Mouse (Mus musculus) spleen, postnatal 4 days (tissue): ENCODE results near the gene Osgin1.

ENCODE experiments used
- DNase-seq, 2 experiments: peaks; one replicate each; pipeline ENCODE4 v3.0.0; 2022; ENCODE audit warnings: low spot score in 2 of 2

Osgin1 gene

DNA sequence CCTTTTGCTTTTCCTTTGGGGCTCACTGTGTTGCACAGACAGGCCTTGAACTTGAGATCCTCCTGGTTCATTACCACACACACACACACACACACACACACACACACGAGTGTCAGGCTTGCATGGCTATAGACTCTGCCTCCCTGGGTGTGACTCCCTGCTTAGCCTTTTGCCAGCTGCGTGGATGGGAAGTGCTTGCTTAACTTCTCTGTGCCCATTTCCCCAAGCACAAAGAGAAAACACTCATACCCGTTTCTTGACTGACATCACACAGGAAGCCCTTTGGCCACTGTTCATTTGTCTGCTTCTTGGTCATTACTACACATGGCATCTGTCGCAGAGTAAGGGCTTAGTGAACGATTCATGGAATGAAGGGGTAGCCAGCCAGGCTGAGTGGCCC lies 8.1 kb downstream of the Osgin1 start:
- DNase-seq: no peak

DNA sequence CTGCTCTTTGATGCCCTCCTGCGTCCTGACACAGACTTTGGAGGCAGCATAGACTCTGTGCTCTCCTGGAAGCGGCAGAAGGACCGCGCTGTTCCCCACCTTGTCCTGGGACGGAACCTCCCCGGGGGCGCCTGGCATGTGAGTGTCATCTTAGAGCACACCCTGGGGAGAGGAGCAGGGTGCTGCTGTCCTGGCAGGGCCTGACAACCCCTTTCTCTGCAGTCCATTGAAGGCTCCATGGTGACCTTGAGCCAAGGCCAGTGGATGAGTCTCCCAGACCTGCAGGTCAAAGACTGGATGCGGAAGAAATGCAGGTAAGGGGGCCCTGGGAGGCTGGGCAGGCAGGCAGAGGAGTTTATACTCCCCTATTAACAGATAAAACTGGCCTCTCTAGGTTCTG lies 9.0 kb downstream of the Osgin1 start:
- no peak for DNase-seq

DNA sequence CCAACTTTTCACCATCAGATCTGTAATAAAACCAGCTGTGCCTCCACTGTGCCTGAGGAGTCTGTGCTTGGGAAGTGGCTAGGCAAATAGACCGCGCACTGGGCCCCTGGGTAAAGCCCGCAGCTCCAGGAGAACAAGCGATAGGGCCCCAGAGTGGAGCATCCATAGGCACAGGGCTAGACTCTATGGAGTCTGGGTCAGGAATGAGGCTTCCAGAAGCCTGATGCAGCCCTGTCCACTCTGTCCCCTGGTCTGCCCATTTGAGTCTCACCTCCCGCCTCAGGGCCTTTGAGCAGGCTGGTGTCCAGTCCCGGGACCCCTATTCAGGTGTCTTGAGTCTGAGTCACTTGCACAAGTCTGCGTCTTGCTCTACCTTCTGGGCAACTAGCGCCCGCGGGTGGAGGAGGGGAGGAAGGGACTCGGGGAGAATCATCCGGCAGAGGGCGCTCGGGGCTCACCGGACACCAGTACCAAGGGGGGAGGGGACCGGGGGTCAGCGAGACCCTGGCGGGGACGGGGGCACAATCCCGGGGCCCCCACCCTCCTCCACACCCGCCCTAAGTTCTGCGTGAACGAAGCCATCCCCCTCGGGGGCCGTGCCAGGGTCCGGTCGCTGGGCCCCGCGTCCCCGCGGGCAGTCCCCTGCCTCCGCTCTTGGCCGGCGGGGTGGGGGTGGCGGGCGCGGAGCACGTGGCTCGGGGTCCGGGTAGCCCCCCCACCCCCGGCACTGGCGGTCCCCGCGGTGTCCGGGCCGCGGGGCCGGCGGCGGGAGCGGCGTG lies 12.5 kb downstream of the Osgin1 start, which contains the start of gene Necab2:
TSS of gene Necab2 (plus strand) at position 509 of the 779 bp plus-strand sequence.
- peak; percentile 74 to 91 for DNase-seq

DNA sequence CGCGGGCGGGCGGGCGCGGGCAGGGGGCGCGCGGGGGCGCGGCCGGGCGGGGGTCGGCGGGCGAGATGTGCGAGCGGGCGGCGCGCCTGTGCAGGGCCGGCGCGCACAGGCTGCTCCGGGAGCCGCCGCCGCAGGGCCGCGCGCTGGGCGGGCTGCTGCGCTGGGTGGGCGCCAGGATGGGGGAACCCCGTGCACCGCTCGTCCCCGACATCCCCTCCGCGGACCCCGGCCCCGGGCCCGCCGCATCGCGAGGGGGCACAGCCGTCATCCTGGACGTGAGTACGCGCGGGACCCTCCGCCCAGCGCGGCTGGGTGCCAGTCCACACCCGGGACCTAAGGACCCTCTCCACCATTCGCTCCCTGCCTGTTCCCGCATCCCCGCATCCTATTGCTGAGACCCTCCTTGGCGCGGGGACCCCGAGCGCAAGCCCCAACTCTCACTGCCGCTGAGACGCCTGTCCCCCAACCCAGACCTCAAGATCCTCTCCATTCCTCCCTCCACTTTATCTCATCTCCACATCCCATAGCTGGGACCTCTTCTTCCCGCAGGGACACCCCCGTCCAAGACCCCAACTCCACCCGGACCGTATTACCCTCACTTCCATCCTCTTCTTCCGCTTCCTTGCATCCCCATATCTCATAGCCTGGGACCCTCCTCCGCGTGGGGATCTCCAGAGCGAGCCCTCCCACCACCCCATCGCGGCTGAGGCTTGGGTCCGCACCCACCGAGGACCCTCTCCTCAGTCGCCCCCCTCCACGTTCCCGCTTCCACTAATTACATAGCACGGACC lies 13.3 kb downstream of the Osgin1 start:
- DNase-seq: no peak

DNA sequence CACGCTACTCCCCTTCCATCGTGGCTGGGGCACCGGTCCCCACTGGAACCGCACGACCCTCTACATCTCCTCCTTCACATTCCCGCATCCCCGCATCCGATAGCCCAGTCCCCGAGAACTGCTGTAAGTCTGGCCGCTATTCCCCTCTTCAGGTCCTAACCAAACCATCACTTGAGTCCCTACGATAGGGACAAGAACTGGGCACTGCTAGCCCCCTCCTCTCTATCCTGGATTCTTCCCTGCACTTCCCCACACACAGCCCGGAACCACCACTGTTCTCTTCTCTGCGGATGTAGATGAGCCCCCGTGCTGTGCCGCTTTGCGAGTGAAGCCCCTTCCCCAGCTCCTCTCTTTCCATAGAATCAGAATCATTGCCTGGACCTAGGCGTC lies 13.9 kb downstream of the Osgin1 start:
- no peak for DNase-seq

- DNase-seq: no peak
Observed at GRCm38 (mm10) chr8:119449627-119450026, 15.7 kb downstream of the Osgin1 start.

DNA sequence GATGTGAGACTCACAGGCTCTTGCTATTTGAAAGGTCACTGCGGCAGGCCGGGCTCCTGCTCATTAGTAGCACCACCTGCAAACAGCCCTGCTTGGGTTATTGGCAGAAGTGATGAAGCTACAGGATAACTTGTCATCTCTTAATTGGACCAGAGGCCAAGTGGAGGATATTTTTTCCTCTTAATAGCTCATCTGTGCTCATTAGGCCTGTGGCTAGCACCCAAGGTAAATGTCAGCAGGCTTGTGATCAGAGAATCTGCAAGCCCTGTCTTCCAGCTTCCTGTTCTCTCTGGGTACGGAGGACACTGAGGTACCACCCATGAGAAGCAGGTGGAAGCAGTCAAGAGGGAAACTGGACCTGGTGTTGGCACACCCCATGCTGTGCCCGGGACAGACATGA lies 17.2 kb downstream of the Osgin1 start:
- DNase-seq: no peak

DNA sequence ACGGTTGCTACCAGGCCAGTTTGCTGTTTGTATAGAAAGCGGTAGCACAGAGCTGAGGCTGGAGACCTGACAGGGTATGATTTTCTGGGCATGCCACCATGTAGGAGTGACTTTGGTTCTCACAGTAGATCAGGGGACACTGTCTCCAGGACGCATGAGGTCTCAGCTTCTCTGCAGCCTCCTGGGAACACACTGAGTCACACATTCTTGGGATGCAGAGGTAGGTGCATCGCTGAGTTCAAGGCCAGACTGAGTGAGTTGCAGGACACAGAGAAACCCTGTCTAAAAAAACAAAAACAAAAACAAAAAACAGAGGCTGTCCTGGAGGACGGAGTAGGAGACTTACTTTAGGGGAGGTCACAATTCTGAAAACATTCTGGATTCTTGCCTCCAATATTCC lies 19.0 kb downstream of the Osgin1 start:
- no peak for DNase-seq

DNA sequence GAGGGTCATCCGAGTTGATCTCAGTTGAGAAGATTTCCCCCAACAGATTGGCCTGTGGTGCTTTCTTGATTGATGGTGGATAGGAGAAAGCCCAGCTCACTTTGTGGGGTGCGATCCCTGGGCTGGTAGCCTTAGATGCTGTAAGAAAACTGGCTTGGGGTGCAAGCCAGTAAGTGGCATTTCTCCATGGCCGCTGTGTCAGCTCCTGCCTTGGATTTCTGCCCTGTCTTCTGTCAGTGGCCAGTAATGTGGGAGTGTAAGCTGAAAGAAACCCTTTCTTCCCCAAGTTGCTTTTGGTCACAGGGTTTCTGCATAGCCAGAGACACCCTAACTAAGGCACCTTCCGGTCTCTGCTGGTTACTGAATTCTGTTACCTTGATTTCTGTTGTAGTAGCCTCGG lies 22.1 kb downstream of the Osgin1 start:
- no peak for DNase-seq

- no peak for DNase-seq
Observed at GRCm38 (mm10) chr8:119459724-119460123, 25.8 kb downstream of the Osgin1 start.

- no peak for DNase-seq
Observed at GRCm38 (mm10) chr8:119461356-119461755, 27.4 kb downstream of the Osgin1 start.

GRCm38 (mm10) chr8:119463709-119464108 lies 29.8 kb downstream of the Osgin1 start:
- no peak for DNase-seq

DNA sequence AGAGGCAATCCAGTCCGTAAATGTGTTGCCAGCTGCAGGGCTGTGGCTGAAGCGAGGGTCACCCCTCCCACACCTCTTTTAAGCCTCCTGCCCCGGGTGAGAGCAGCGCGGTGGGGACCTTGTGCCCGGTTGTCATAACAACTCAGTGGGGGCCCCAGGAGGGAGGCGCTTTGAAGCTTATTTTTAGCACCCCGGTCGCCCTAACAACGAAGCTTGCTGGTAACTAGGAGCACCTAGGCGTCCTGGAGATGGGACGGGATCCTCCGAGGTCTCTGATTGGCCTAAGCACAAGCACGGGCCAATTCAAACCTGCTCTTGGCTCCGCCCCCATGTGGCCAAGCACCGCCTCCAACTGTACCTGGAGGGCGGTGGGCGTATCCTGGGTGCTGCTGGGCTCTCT lies 32.2 kb downstream of the Osgin1 start:
- DNase-seq: no peak

DNA sequence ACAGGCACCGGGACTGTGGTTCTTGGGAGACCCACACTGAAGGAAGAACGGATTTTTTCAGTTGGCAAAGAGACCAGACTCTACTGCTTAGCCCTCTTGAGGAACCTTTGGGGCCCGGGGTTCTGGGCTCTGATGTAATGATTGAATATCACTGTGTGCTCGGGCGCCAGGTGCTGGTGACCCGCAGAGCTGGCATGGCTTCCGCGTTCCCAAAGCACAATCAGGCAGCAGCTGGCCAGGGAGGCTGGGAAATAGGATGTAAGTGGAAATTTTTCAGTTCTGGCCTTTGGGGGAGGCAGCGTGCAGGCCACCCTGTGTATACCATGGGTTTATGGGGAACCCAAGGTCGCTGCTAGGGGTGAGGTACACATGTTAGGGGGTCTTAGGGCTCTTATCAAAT lies 32.9 kb downstream of the Osgin1 start:
- no peak for DNase-seq

- DNase-seq: no peak
Observed at GRCm38 (mm10) chr8:119468091-119468490, 34.2 kb downstream of the Osgin1 start.

DNA sequence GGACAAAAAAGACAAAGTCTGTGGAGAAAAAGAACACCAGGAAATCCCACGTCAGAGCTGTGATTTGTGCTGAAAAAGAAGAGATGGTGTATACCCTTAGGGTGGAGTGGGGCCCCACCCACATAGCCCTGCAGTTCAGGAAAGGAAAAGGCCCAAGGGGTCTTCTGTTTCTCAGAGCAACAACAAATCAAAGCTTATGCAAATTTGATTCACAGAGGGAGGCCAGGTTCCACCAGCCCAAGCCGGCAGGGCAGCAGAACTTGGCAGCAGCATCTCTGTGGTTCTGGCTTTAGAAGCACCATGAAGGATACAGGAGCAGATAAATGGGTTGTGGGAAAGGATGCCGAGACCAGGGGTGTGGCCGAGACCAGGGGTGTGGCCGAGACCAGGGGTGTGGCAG lies 44.8 kb downstream of the Osgin1 start:
- DNase-seq: no peak

DNA sequence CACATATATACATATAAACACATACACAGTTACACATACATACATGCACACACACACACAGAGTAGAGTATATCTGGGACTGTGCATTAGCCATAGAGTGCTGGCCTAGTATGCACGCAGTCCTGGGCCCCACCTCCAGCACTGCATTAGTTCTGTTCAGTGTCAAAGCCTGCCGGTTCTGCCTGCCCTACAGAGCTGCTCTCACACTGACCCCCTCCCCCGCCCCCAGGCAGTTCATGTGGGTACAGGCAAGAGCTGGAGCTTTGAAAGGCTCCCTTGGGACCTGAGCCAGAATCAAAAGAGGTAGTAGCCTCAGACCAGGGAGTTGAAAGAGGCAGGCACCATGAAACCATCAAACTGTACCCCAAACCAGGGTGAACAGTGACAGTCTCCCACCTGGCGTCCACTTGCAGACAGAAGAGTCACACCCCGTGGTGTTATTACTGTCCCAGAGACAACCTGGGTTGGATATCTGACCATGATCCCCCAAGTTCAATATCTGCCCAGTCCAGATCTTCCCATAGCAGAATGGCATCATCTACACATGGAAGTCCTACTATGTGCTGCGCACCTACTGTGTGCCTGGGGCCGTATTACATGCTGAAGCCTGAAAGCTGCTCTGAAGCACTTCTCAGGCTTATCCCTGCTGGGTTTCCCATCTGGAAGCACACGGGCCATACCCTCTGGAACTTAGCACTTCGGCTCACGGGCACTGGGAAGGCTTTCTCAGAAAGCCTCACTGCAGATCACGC lies 50.4 kb downstream of the Osgin1 start:
- peak in 1 of 2 experiments; percentile 28 for DNase-seq

DNA sequence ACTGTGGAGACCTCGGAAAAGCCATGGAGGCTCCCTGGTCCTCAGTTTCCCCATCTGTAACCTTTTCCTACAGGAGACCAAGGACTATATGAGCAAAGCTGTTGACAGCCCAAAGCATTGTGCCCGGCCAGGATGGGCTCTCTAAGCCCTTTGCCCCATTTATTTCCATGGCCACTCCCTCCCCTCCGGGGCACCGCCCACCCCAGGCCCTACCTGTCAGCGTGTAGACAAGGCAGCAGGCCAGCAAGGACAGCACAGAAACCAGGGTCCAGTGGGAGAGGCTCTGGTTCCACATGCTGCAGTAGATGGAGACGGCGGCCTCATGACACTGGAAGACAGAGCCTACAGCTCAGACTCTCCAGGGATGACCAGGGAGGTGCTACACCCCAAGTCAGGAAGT lies 53.2 kb downstream of the Osgin1 start:
- DNase-seq: no peak
